Mouse (Mus musculus) intestine, embryonic 14.5 days (tissue): ENCODE measurements at regions not wholly inside any gene's neighbourhood (a gene's known extent, or its start where the extent isn't known, plus 50 kb on each side); places are given as distances from the start of the nearest gene placed in this dataset.
A peak's percentile ranks its signal among the peaks of the same experiment; 100 is the strongest.

Experiments used
- ATAC-seq: fragments of 200-750 bp; cut with Nextera tagmentation; replicated peaks from 2 replicates; pipeline ENCODE4 v1.8.0; 2017; ENCODE audit warnings: low read depth, moderate number of reproducible peaks, moderate TSS enrichment, moderate library complexity; ENCODE audit not compliant: low FRiP score, low TSS enrichment
- DNase-seq: peaks from one replicate; pipeline ENCODE4 v3.0.0-alpha.2; 2018; ENCODE audit warnings: low spot score
- H3K27ac ChIP-seq: fragments of 300-500 bp; sonication (generic); 2 replicates; pipeline ENCODE4 v1.5.1; 2014; ENCODE audit warnings: low read depth, mild to moderate bottlenecking, control low read depth
- H3K27me3 ChIP-seq: fragments of 300-500 bp; sonication (generic); replicated peaks from 2 replicates; pipeline ENCODE4 v1.6.1; 2014; ENCODE audit warnings: low read length, control low read depth; ENCODE audit not compliant: control insufficient read depth, insufficient read depth
- H3K36me3 ChIP-seq: fragments of 300-500 bp; sonication (generic); 2 replicates; pipeline ENCODE4 v1.6.1; 2014; ENCODE audit warnings: low read length, control low read depth; ENCODE audit not compliant: control insufficient read depth, insufficient read depth
- H3K4me1 ChIP-seq: fragments of 300-500 bp; sonication (generic); replicated peaks from 2 replicates; pipeline ENCODE4 v1.6.1; 2014; ENCODE audit warnings: low read length, control low read depth, mixed read lengths; ENCODE audit not compliant: control insufficient read depth, insufficient read depth
- H3K4me2 ChIP-seq: fragments of 300-500 bp; sonication (generic); 2 replicates; pipeline ENCODE4 v1.6.1; 2014; ENCODE audit warnings: low read length
- H3K4me3 ChIP-seq: fragments of 300-500 bp; sonication (generic); 2 replicates; pipeline ENCODE4 v1.5.1; 2014; ENCODE audit warnings: low read depth, low read length, control low read depth, mixed read lengths
- H3K9ac ChIP-seq: fragments of 300-500 bp; sonication (generic); 2 replicates; pipeline ENCODE4 v1.6.1; 2014; ENCODE audit warnings: mild to moderate bottlenecking, low read length
- H3K9me3 ChIP-seq: fragments of 300-500 bp; sonication (generic); 2 replicates; pipeline ENCODE4 v1.6.1; 2016; ENCODE audit warnings: low read length, control low read depth; ENCODE audit not compliant: control insufficient read depth
- WGBS: fragments of 180-500 bp; shearing (Covaris S2); extraction: QIAGEN DNeasy Blood & Tissue Kit; methylation state at CpG from one replicate; pipeline ENCODE4 v1.1.7; 2014; 5-methylcytosine and 5-hydroxymethylcytosine counted together

GRCm38 (mm10) chr13:52031465-52031864, 185.0 kb downstream of the Gadd45g start:
- no peak overlapping the region for H3K4me2 ChIP-seq
- no peaks in the 10 kb centered on the region for H3K27me3 ChIP-seq
- DNase-seq (no peak), ATAC-seq (no peak)
- no peaks in the 10 kb centered on the region for H3K36me3 ChIP-seq
- no peak overlapping the region for H3K27ac ChIP-seq
- H3K4me1 ChIP-seq = 0 out of 2 replicates have a peak, but pooled peaks cover 6% of the 10 kb centered on the region
- no peak overlapping the region for H3K4me3 ChIP-seq
- H3K9ac ChIP-seq = no peak overlapping the region
- no peaks in the 10 kb centered on the region for H3K9me3 ChIP-seq
- 61% methylated on average over 5 of the region's 5 CpGs for WGBS

- no peak for ATAC-seq
- H3K4me1 ChIP-seq = 0 out of 2 replicates have a peak, but pooled peaks cover 6% of the 10 kb centered on the region
- no peaks in the 10 kb centered on the region for H3K36me3 ChIP-seq
- H3K9ac ChIP-seq = no peak overlapping the region
- DNase-seq = no peak
- no peak overlapping the region for H3K4me2 ChIP-seq
- H3K27me3 ChIP-seq = no peaks in the 10 kb centered on the region
- H3K4me3 ChIP-seq = no peak overlapping the region
- H3K27ac ChIP-seq = no peak overlapping the region
- no peaks in the 10 kb centered on the region for H3K9me3 ChIP-seq
- 53% methylated on average over 6 of the region's 6 CpGs for WGBS
These were observed 189.3 kb downstream of the Gadd45g start for GRCm38 (mm10) chr13:52035731-52036130.

GRCm38 (mm10) chr13:52036351-52036750, 189.9 kb downstream of the Gadd45g start:
- Histone ChIP-seq H3K9ac (no peak overlapping the region), H3K27me3 (no peaks in the 10 kb centered on the region), H3K4me1 (peaks cover 6% of the 10 kb centered on the region; the same call in 1 of the 2 replicates), H3K27ac (no peak overlapping the region), H3K9me3 (no peaks in the 10 kb centered on the region), H3K4me2 (no peak overlapping the region), H3K4me3 (no peak overlapping the region), H3K36me3 (no peaks in the 10 kb centered on the region)
- DNase-seq (no peak), ATAC-seq (no peak)
- WGBS = 76% methylated on average over 5 of the region's 5 CpGs

GRCm38 (mm10) chr13:52037218-52037617, 190.7 kb downstream of the Gadd45g start:
- H3K27me3 ChIP-seq = no peaks in the 10 kb centered on the region
- no peak overlapping the region for H3K4me3 ChIP-seq
- no peaks in the 10 kb centered on the region for H3K9me3 ChIP-seq
- H3K4me2 ChIP-seq = no peak overlapping the region
- WGBS = 62% methylated on average over 13 of the region's 13 CpGs
- no peak for DNase-seq
- no peak overlapping the region for H3K27ac ChIP-seq
- no peak overlapping the region for H3K9ac ChIP-seq
- peak; percentile 78; the same call in 1 of the 2 replicates for ATAC-seq
- peaks cover 14% of the 10 kb centered on the region for H3K4me1 ChIP-seq
- H3K36me3 ChIP-seq = no peaks in the 10 kb centered on the region

- ATAC-seq (0 out of 2 replicates have a peak, but pooled peaks have one; percentile 38), DNase-seq (peak; percentile 63)
- Histone ChIP-seq H3K27me3 (no peaks in the 10 kb centered on the region), H3K36me3 (no peaks in the 10 kb centered on the region), H3K9ac (0 out of 2 replicates have a peak overlapping the region, but pooled peaks have one; percentile 20), H3K4me2 (peak overlapping the region; percentile 8; the same call in 1 of the 2 replicates), H3K4me1 (peaks cover 22% of the 10 kb centered on the region), H3K27ac (peak overlapping the region; percentile 80), H3K9me3 (no peaks in the 10 kb centered on the region), H3K4me3 (no peak overlapping the region)
- WGBS = 54% methylated on average over 15 of the region's 15 CpGs
These were observed 195.3 kb downstream of the Gadd45g start for GRCm38 (mm10) chr13:52041467-52042421.

GRCm38 (mm10) chr13:52042867-52043266, 196.4 kb downstream of the Gadd45g start:
- no peak for DNase-seq
- no peaks in the 10 kb centered on the region for H3K36me3 ChIP-seq
- 89% methylated on average over 3 of the region's 3 CpGs for WGBS
- H3K9ac ChIP-seq = no peak overlapping the region
- no peak for ATAC-seq
- H3K27me3 ChIP-seq = no peaks in the 10 kb centered on the region
- H3K4me2 ChIP-seq = no peak overlapping the region
- H3K4me3 ChIP-seq = no peak overlapping the region
- no peak overlapping the region for H3K27ac ChIP-seq
- peaks cover 23% of the 10 kb centered on the region for H3K4me1 ChIP-seq
- no peaks in the 10 kb centered on the region for H3K9me3 ChIP-seq

- ATAC-seq (no peak), DNase-seq (no peak)
- no peaks in the 10 kb centered on the region for H3K9me3 ChIP-seq
- no peak overlapping the region for H3K27ac ChIP-seq
- no peak overlapping the region for H3K9ac ChIP-seq
- no peaks in the 10 kb centered on the region for H3K36me3 ChIP-seq
- no peaks in the 10 kb centered on the region for H3K27me3 ChIP-seq
- no peak overlapping the region for H3K4me2 ChIP-seq
- peaks cover 23% of the 10 kb centered on the region for H3K4me1 ChIP-seq
- H3K4me3 ChIP-seq = no peak overlapping the region
- WGBS = 93% methylated on average over 3 of the region's 3 CpGs
These were observed 197.4 kb downstream of the Gadd45g start for GRCm38 (mm10) chr13:52043916-52044315.

GRCm38 (mm10) chr13:52045349-52045748, 198.9 kb downstream of the Gadd45g start:
- H3K9me3 ChIP-seq = no peaks in the 10 kb centered on the region
- 86% methylated on average over 3 of the region's 3 CpGs for WGBS
- H3K4me3 ChIP-seq = no peak overlapping the region
- DNase-seq (no peak), ATAC-seq (no peak)
- H3K4me2 ChIP-seq = no peak overlapping the region
- H3K9ac ChIP-seq = no peak overlapping the region
- H3K27ac ChIP-seq = no peak overlapping the region
- peaks cover 23% of the 10 kb centered on the region for H3K4me1 ChIP-seq
- no peaks in the 10 kb centered on the region for H3K27me3 ChIP-seq
- H3K36me3 ChIP-seq = no peaks in the 10 kb centered on the region
